Mouse (Mus musculus): Measurements from ENCODE around the gene Snrpd3. TPM values are rescaled to one million over a fixed set of nuclear protein-coding genes. Genes with fewer than 3 reads are reported as not detected.
"Not testable (repeated sequence)": the region's sequence is repeated elsewhere in the genome, so short reads cannot be mapped to it uniquely, and the experiment has no call there.

Gene Snrpd3
- polyA plus RNA-seq, 1 experiment: 2.6 TPM

DNA sequence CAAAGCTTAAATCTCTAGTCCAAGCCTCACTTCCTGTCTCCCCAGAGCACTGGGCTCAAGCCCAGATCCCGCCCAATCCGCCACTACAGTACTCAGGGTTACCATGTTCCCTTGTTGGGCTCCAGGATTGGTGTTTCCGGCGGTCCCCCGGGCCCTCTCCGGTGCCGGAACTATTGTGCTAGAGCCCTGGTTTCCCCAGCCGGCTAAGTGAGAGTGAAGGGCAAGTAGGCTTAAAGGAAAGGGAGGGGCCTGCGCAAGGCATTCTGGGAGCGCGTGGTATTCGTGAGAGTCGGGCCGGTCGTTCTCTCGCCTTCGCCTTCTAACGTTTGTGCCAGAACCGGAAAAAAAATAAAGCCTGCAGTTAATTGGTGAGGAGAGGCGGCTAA, 400 bp downstream of the Snrpd3 start, which contains the start of gene Gucd1:
Gene Gucd1 (minus strand): TSS at position 215 of the 386 bp plus-strand sequence.
- peaks cover 74% of the 10 kb centered on the region for H3K4me1 ChIP-seq (ENCODE audit: control insufficient read depth)
- no peaks in the 10 kb centered on the region for H3K9me3 ChIP-seq (ENCODE audit: control insufficient read depth, low read length)
- no peak for TF ChIP-seq TAL1 (IDR thresholded peaks at IDR 0.05; ENCODE audit: low read length)
- no peak for TF ChIP-seq GATA1 (IDR thresholded peaks at IDR 0.05; ENCODE audit: low read length)
- peaks cover 71% of the 10 kb centered on the region for H3K36me3 ChIP-seq (ENCODE audit: control insufficient read depth)
- H3K27me3 ChIP-seq (ENCODE audit: control insufficient read depth): no peaks in the 10 kb centered on the region
- peak within 1 kb of the TSS; percentile 85 for H3K4me3 ChIP-seq (replicated peaks)

DNA sequence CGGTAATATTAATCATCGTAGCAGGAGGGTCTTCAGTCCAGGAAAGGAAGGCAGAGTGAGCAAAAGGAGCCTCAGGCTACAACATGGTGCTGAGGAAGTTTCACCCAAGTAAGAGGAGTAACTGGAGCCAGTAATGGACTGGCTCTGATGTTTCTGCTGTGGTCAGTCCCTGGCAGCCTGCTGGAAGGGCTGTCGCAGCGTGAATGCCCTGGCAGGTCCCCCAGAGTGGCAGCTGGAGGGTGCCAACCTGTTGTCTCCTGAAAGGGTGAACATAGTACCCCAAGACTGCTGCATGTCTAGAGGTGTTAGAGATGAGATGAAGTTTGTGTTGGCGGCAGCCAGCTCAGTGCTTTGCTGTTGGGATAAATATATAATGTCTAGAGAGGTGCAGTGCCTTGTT, 3.2 kb downstream of the Snrpd3 start:
- Histone ChIP-seq H3K27me3 (ENCODE audit: control insufficient read depth) (no peaks in the 10 kb centered on the region), H3K4me3 (replicated peaks) (no peak overlapping the region), H3K36me3 (ENCODE audit: control insufficient read depth) (peaks cover 72% of the 10 kb centered on the region), H3K9me3 (ENCODE audit: control insufficient read depth, low read length) (no peaks in the 10 kb centered on the region), H3K4me1 (ENCODE audit: control insufficient read depth) (peaks cover 46% of the 10 kb centered on the region)
- TF ChIP-seq TAL1 (IDR thresholded peaks at IDR 0.05; ENCODE audit: low read length): no peak
- no peak for TF ChIP-seq GATA1 (IDR thresholded peaks at IDR 0.05; ENCODE audit: low read length)

DNA sequence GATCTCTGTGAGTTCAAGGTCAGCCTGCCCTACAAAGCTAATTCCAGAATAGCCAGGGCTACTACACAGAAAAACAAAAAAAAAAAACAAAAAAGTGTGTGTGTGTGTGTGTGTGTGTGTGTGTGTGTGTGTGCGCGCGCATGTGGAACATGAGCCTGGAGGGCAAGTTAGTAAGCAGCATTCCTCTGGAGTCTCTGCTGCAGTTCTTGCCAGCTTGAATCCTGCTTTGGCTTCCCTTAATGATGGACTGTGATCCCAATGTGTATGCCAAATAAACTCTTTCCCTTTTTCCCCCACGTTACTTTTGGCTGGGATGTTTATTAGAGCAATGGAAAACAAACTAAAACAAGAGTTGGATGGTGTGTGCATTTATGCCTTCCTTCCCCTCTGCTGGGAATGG, 4.3 kb downstream of the Snrpd3 start:
- peaks cover 76% of the 10 kb centered on the region for H3K36me3 ChIP-seq (ENCODE audit: control insufficient read depth)
- no peak overlapping the region for H3K4me3 ChIP-seq (replicated peaks)
- H3K4me1 ChIP-seq (ENCODE audit: control insufficient read depth): peaks cover 42% of the 10 kb centered on the region
- H3K27me3 ChIP-seq (ENCODE audit: control insufficient read depth): no peaks in the 10 kb centered on the region
- no peaks in the 10 kb centered on the region for H3K9me3 ChIP-seq (ENCODE audit: control insufficient read depth, low read length)
- TF ChIP-seq TAL1 (IDR thresholded peaks at IDR 0.05; ENCODE audit: low read length) (no peak), GATA1 (IDR thresholded peaks at IDR 0.05; ENCODE audit: low read length) (no peak)

DNA sequence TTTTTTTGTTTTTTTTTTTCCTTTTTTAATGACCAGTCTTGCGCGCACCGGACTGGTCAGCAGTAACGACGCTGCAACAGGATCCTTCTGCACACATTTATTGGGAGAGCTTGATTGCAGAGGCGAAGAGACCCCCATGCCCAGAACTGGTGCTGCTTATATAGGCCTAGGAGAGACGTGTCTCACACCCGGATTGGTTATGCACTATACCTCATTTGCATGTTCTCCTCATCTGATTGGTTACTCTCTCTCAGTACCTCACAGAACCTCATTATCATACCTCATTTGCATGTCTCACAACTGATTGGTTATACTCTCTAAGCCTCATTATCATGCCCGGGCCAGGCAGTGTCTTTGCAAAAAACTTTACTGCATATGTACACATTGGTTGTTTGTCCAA, 8.1 kb downstream of the Snrpd3 start:
- not testable (repeated sequence) for H3K9me3 ChIP-seq (ENCODE audit: control insufficient read depth, low read length); H3K27me3 ChIP-seq (ENCODE audit: control insufficient read depth); H3K4me3 ChIP-seq (replicated peaks)
- Histone ChIP-seq H3K36me3 (ENCODE audit: control insufficient read depth) (peaks cover 86% of the 10 kb centered on the region), H3K4me1 (ENCODE audit: control insufficient read depth) (peaks cover 17% of the 10 kb centered on the region)

DNA sequence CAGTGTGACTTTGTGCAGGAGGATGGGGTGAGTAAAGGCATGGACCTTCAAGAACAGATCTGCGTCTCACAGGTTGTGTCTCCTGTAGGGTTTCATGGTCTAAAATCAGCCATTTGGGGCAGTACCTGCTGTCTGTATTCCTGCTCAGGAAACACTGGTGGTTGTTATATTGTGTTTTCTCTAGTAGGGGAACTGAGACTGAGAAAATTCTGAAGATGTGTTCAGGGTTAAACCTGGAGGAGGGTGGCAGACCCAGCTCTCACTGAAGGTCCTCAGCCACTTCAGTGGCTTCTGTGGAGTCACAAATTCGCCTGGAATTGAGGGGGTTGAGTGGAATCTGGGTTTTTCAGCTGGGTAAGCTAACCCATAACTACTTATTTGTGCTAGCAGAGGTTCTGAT, 13.0 kb downstream of the Snrpd3 start:
- Histone ChIP-seq H3K4me3 (replicated peaks) (no peak overlapping the region), H3K9me3 (ENCODE audit: control insufficient read depth, low read length) (no peaks in the 10 kb centered on the region), H3K27me3 (ENCODE audit: control insufficient read depth) (no peaks in the 10 kb centered on the region), H3K4me1 (ENCODE audit: control insufficient read depth) (peaks cover 6% of the 10 kb centered on the region), H3K36me3 (ENCODE audit: control insufficient read depth) (peaks cover 86% of the 10 kb centered on the region)
- TF ChIP-seq TAL1 (IDR thresholded peaks at IDR 0.05; ENCODE audit: low read length): no peak
- TF ChIP-seq GATA1 (IDR thresholded peaks at IDR 0.05; ENCODE audit: low read length): no peak

DNA sequence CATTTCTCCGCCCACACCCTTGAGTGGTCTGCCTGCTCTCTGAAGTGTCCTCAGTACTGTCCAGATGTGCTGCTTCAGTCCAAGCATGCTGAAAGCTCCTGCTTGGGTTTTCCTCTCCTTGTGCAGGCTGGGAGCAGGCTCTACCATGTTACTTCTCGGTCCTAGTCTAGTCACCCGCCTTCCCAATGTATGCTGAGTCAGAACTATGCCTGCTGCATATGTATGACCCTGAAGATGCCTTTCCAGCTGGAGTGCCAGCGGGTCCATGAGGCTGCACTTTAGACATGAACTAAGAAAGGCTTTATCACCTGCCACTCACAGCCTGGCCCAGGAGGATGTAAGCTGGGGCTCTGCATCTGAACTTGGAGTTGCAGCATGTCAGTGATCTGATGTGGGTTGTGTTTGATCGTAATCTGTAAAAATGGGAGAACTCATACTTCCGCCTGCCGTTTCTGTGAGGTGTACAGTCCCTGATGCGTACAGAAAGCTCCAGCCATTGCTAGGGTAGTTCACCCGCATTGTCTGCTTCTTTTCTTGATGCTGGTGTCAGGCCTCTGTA, 14.3 kb downstream of the Snrpd3 start:
- Histone ChIP-seq H3K9me3 (ENCODE audit: control insufficient read depth, low read length) (no peaks in the 10 kb centered on the region), H3K4me1 (ENCODE audit: control insufficient read depth) (peaks cover 2% of the 10 kb centered on the region; the same call in 1 of the 2 replicates), H3K4me3 (replicated peaks) (no peak overlapping the region), H3K27me3 (ENCODE audit: control insufficient read depth) (no peaks in the 10 kb centered on the region), H3K36me3 (ENCODE audit: control insufficient read depth) (peaks cover 87% of the 10 kb centered on the region)
- TF ChIP-seq TAL1 (IDR thresholded peaks at IDR 0.05; ENCODE audit: low read length) (no peak), GATA1 (IDR thresholded peaks at IDR 0.05; ENCODE audit: low read length) (no peak)

DNA sequence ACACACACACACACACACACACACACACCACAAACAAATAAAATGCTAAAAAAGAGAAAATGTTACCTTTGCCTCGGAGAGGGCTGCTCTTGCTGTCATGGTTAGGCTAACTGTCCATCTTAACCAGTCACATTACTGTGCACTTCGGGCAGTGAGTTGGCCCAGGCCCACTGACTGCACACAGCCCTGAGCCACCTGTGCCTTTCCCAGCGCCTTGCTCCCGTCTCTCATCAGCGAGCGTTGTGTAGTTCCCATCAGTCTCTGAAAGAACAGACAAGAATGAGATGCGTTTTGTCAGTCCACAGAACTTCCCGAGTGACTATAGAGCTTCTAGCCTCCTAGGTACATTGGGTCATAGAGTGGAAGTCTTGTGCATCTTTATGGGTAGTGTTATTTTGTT, 16.9 kb downstream of the Snrpd3 start:
- TF ChIP-seq TAL1 (IDR thresholded peaks at IDR 0.05; ENCODE audit: low read length) (no peak), GATA1 (IDR thresholded peaks at IDR 0.05; ENCODE audit: low read length) (no peak)
- no peaks in the 10 kb centered on the region for H3K9me3 ChIP-seq (ENCODE audit: control insufficient read depth, low read length)
- H3K4me1 ChIP-seq (ENCODE audit: control insufficient read depth): 0 out of 2 replicates have a peak, but pooled peaks cover 2% of the 10 kb centered on the region
- H3K4me3 ChIP-seq (replicated peaks): no peak overlapping the region
- H3K27me3 ChIP-seq (ENCODE audit: control insufficient read depth): no peaks in the 10 kb centered on the region
- H3K36me3 ChIP-seq (ENCODE audit: control insufficient read depth): peaks cover 71% of the 10 kb centered on the region

DNA sequence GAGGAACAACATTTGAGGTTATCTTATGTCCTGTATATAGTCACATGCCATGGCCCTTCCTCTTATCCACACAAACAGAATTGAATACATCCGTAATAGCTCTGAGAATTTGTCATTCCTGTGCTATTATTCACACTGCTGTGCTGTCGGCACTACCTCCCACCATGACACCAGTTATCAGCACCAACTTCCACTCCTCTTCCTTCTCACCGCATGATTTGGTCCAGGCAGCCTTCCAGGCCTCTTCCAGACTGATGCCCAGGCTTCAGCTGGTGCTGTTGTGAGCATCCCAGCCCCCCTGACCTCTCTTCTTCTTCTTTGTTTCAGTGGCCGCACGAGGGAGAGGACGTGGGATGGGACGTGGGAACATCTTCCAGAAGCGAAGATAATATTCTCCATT, 17.6 kb downstream of the Snrpd3 start:
- TF ChIP-seq TAL1 (IDR thresholded peaks at IDR 0.05; ENCODE audit: low read length): no peak
- TF ChIP-seq GATA1 (IDR thresholded peaks at IDR 0.05; ENCODE audit: low read length): no peak
- Histone ChIP-seq H3K27me3 (ENCODE audit: control insufficient read depth) (no peaks in the 10 kb centered on the region), H3K4me1 (ENCODE audit: control insufficient read depth) (0 out of 2 replicates have a peak, but pooled peaks cover 2% of the 10 kb centered on the region), H3K4me3 (replicated peaks) (no peak overlapping the region), H3K9me3 (ENCODE audit: control insufficient read depth, low read length) (no peaks in the 10 kb centered on the region), H3K36me3 (ENCODE audit: control insufficient read depth) (peaks cover 66% of the 10 kb centered on the region)

DNA sequence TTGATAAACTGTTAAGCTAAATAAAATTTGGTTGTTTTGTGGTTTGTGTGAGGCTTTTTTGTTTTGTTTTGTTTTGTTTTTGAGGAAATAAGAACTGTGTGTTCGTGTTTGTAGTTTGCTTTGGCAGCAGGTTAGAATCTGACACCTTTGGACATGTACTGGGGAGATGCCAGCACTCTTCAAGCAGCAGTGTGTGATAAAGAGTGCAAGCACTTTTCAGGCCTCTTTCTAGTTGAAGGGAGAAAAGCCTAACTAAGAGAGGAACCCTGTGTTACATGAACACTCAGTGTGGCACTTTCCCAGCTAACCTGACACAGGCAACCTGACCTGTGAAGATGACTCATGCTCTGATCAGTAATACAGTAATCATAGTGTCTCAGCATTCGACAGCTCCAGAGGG, 18.1 kb downstream of the Snrpd3 start:
- Histone ChIP-seq H3K9me3 (ENCODE audit: control insufficient read depth, low read length) (no peaks in the 10 kb centered on the region), H3K27me3 (ENCODE audit: control insufficient read depth) (no peaks in the 10 kb centered on the region), H3K36me3 (ENCODE audit: control insufficient read depth) (peaks cover 61% of the 10 kb centered on the region), H3K4me3 (replicated peaks) (no peak overlapping the region), H3K4me1 (ENCODE audit: control insufficient read depth) (0 out of 2 replicates have a peak, but pooled peaks cover 2% of the 10 kb centered on the region)
- TF ChIP-seq GATA1 (IDR thresholded peaks at IDR 0.05; ENCODE audit: low read length) (no peak), TAL1 (IDR thresholded peaks at IDR 0.05; ENCODE audit: low read length) (no peak)

DNA sequence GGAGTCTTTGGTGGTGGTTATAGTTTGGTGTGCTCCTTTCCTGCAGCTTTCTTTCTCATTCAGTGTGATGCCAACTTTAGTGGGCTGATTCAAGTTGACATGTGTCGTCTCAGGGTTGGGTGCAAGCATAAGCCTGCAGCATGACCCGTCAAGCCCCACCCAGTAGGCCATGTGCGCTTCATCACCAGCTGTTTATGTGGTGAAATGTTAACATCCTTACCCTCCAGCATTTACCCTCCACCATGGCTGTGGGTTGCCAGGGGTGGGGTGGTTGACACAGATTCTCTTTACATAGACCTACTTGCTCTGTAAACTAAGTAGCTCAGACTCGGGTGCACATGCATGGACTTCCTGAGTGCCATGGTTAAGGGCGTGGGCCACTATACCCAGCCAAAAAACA, 18.8 kb downstream of the Snrpd3 start:
- H3K9me3 ChIP-seq (ENCODE audit: control insufficient read depth, low read length): no peaks in the 10 kb centered on the region
- 0 out of 2 replicates have a peak, but pooled peaks cover 2% of the 10 kb centered on the region for H3K4me1 ChIP-seq (ENCODE audit: control insufficient read depth)
- H3K4me3 ChIP-seq (replicated peaks): no peak overlapping the region
- TF ChIP-seq TAL1 (IDR thresholded peaks at IDR 0.05; ENCODE audit: low read length) (no peak), GATA1 (IDR thresholded peaks at IDR 0.05; ENCODE audit: low read length) (no peak)
- no peaks in the 10 kb centered on the region for H3K27me3 ChIP-seq (ENCODE audit: control insufficient read depth)
- peaks cover 54% of the 10 kb centered on the region for H3K36me3 ChIP-seq (ENCODE audit: control insufficient read depth)

Data from erythroblast, embryonic 14.5 days (primary cell).